Mouse (Mus musculus): ENCODE results near the gene Fjx1. TPM values are rescaled to one million over a fixed set of nuclear protein-coding genes. Genes with fewer than 3 reads are reported as not detected.

Fjx1 gene
- 13.3 and 13.5 TPM in 2 replicates for polyA plus RNA-seq (2016; fragmentation: Nextera tagmentation; extraction: Ambion mirVana)

- H3K27ac ChIP-seq = peak within 1 kb of the TSS; percentile 98
- H3K36me3 ChIP-seq (replicated peaks) = peaks cover 19% of the 10 kb centered on the region
- H3K4me1 ChIP-seq = peaks cover 54% of the 10 kb centered on the region
- H3K9me3 ChIP-seq = no peaks in the 10 kb centered on the region
- WGBS = under 1% methylated on average over 47 of the region's 49 CpGs
- peak within 1 kb of the TSS; percentile 90 for H3K4me3 ChIP-seq
- DNase-seq (ENCODE audit: extremely low spot score, low spot score) = peak; percentile 86
- H3K27me3 ChIP-seq (ENCODE audit: poor library complexity, severe bottlenecking) = peaks cover 22% of the 10 kb centered on the region
These were observed at the start of gene Fjx1 for GRCm38 (mm10) chr2:102451671-102452549. Fjx1 (minus strand) TSS chr2:102452499.

GRCm38 (mm10) chr2:102500001-102500689 is 47.8 kb upstream of the Fjx1 start:
- Histone ChIP-seq H3K4me1 (peaks cover 3% of the 10 kb centered on the region; the same call in 1 of the 2 replicates), H3K4me3 (no peak overlapping the region), H3K9me3 (no peaks in the 10 kb centered on the region), H3K27ac (no peak overlapping the region), H3K27me3 (ENCODE audit: poor library complexity, severe bottlenecking) (no peaks in the 10 kb centered on the region), H3K36me3 (replicated peaks) (no peaks in the 10 kb centered on the region)
- no peak for DNase-seq (ENCODE audit: extremely low spot score, low spot score)
- WGBS = 54% methylated on average over 4 of the region's 4 CpGs

GRCm38 (mm10) chr2:102480738-102481137 is 28.4 kb upstream of the Fjx1 start:
- 65% methylated on average over 3 of the region's 3 CpGs for WGBS
- no peak for DNase-seq (ENCODE audit: extremely low spot score, low spot score)
- Histone ChIP-seq H3K9me3 (no peaks in the 10 kb centered on the region), H3K27me3 (ENCODE audit: poor library complexity, severe bottlenecking) (no peaks in the 10 kb centered on the region), H3K27ac (no peak overlapping the region), H3K4me3 (no peak overlapping the region), H3K36me3 (replicated peaks) (no peaks in the 10 kb centered on the region), H3K4me1 (peaks cover 12% of the 10 kb centered on the region; the same call in 1 of the 2 replicates)

GRCm38 (mm10) chr2:102476101-102476500 is 23.8 kb upstream of the Fjx1 start:
- Histone ChIP-seq H3K4me1 (peaks cover 7% of the 10 kb centered on the region; the same call in 1 of the 2 replicates), H3K36me3 (replicated peaks) (no peaks in the 10 kb centered on the region), H3K4me3 (no peak overlapping the region), H3K27me3 (ENCODE audit: poor library complexity, severe bottlenecking) (no peaks in the 10 kb centered on the region), H3K9me3 (no peaks in the 10 kb centered on the region), H3K27ac (no peak overlapping the region)
- DNase-seq (ENCODE audit: extremely low spot score, low spot score) = no peak
- 72% methylated on average over 2 of the region's 2 CpGs for WGBS

GRCm38 (mm10) chr2:102468645-102469044 is 16.3 kb upstream of the Fjx1 start:
- no peaks in the 10 kb centered on the region for H3K36me3 ChIP-seq (replicated peaks)
- H3K27ac ChIP-seq = no peak overlapping the region
- WGBS = 87% methylated on average over 3 of the region's 3 CpGs
- no peak overlapping the region for H3K4me3 ChIP-seq
- peaks cover 6% of the 10 kb centered on the region; the same call in 1 of the 2 replicates for H3K4me1 ChIP-seq
- no peaks in the 10 kb centered on the region for H3K27me3 ChIP-seq (ENCODE audit: poor library complexity, severe bottlenecking)
- DNase-seq (ENCODE audit: extremely low spot score, low spot score) = no peak
- H3K9me3 ChIP-seq = no peaks in the 10 kb centered on the region

- 0 out of 2 replicates have a peak, but pooled peaks cover under 1% of the 10 kb centered on the region for H3K27me3 ChIP-seq (ENCODE audit: poor library complexity, severe bottlenecking)
- no peak overlapping the region for H3K4me3 ChIP-seq
- H3K4me1 ChIP-seq = peaks cover 6% of the 10 kb centered on the region; the same call in 1 of the 2 replicates
- H3K9me3 ChIP-seq = no peaks in the 10 kb centered on the region
- DNase-seq (ENCODE audit: extremely low spot score, low spot score) = no peak
- no peaks in the 10 kb centered on the region for H3K36me3 ChIP-seq (replicated peaks)
- no peak overlapping the region for H3K27ac ChIP-seq
- 90% methylated on average over 2 of the region's 2 CpGs for WGBS
These were observed 12.0 kb upstream of the Fjx1 start for GRCm38 (mm10) chr2:102464342-102464732.

GRCm38 (mm10) chr2:102463587-102464341 is 11.5 kb upstream of the Fjx1 start:
- no peak for DNase-seq (ENCODE audit: extremely low spot score, low spot score)
- H3K9me3 ChIP-seq = no peaks in the 10 kb centered on the region
- no peak overlapping the region for H3K27ac ChIP-seq
- no peak overlapping the region for H3K4me3 ChIP-seq
- peaks cover 6% of the 10 kb centered on the region; the same call in 1 of the 2 replicates for H3K27me3 ChIP-seq (ENCODE audit: poor library complexity, severe bottlenecking)
- H3K36me3 ChIP-seq (replicated peaks) = no peaks in the 10 kb centered on the region
- 78% methylated on average over 12 of the region's 12 CpGs for WGBS
- peaks cover 6% of the 10 kb centered on the region; the same call in 1 of the 2 replicates for H3K4me1 ChIP-seq

GRCm38 (mm10) chr2:102461491-102461890 is 9.2 kb upstream of the Fjx1 start:
- Histone ChIP-seq H3K36me3 (replicated peaks) (no peaks in the 10 kb centered on the region), H3K9me3 (no peaks in the 10 kb centered on the region), H3K27me3 (ENCODE audit: poor library complexity, severe bottlenecking) (peaks cover 26% of the 10 kb centered on the region), H3K27ac (no peak overlapping the region), H3K4me3 (no peak overlapping the region), H3K4me1 (peaks cover 6% of the 10 kb centered on the region; the same call in 1 of the 2 replicates)
- no peak for DNase-seq (ENCODE audit: extremely low spot score, low spot score)
- WGBS = 89% methylated on average over 1 of the region's 1 CpGs

GRCm38 (mm10) chr2:102455126-102455525 is 2.8 kb upstream of the Fjx1 start:
- 86% methylated on average over 1 of the region's 1 CpGs for WGBS
- Histone ChIP-seq H3K27ac (no peak overlapping the region), H3K27me3 (ENCODE audit: poor library complexity, severe bottlenecking) (peaks cover 44% of the 10 kb centered on the region), H3K36me3 (replicated peaks) (no peaks in the 10 kb centered on the region), H3K9me3 (no peaks in the 10 kb centered on the region), H3K4me1 (peaks cover 29% of the 10 kb centered on the region), H3K4me3 (no peak overlapping the region)
- no peak for DNase-seq (ENCODE audit: extremely low spot score, low spot score)

GRCm38 (mm10) chr2:102453447-102453846 is 1.1 kb upstream of the Fjx1 start:
- Histone ChIP-seq H3K36me3 (replicated peaks) (peaks cover 4% of the 10 kb centered on the region; the same call in 1 of the 2 replicates), H3K27me3 (ENCODE audit: poor library complexity, severe bottlenecking) (peaks cover 35% of the 10 kb centered on the region), H3K4me3 (no peak overlapping the region), H3K4me1 (peaks cover 46% of the 10 kb centered on the region), H3K9me3 (no peaks in the 10 kb centered on the region), H3K27ac (no peak overlapping the region)
- no peak for DNase-seq (ENCODE audit: extremely low spot score, low spot score)
- 50% methylated on average over 3 of the region's 3 CpGs for WGBS

GRCm38 (mm10) chr2:102450761-102451670 is 1.3 kb downstream of the Fjx1 start:
- DNase-seq (ENCODE audit: extremely low spot score, low spot score) = peak; percentile 72

More at GRCm38 (mm10) chr2:102450761-102451670, 1.3 kb downstream of the Fjx1 start:
- H3K27me3 ChIP-seq (ENCODE audit: poor library complexity, severe bottlenecking) = peaks cover 18% of the 10 kb centered on the region
- peaks cover 54% of the 10 kb centered on the region for H3K4me1 ChIP-seq
- H3K27ac ChIP-seq = peak overlapping the region; percentile 98
- WGBS = under 1% methylated on average over 108 of the region's 109 CpGs
- H3K4me3 ChIP-seq = peak overlapping the region; percentile 90
- H3K9me3 ChIP-seq = peaks cover 4% of the 10 kb centered on the region; the same call in 1 of the 2 replicates
- peaks cover 28% of the 10 kb centered on the region for H3K36me3 ChIP-seq (replicated peaks)

All from forebrain, embryonic 10.5 days (tissue).